Mouse (Mus musculus) CD4-positive, CD25-positive, alpha-beta regulatory T cell, adult 4 months (primary cell): ENCODE data around the gene Snx27. TPM values are rescaled to one million over a fixed set of nuclear protein-coding genes. Genes with fewer than 3 reads are reported as not detected.

ENCODE experiments used
- ATAC-seq: one replicate; pipeline ENCODE4 v1.8.0; 2017
- polyA plus RNA-seq, 2 experiments: library from polyadenylated mRNA; unstranded; fragments of 100-300 nt; shearing (Covaris generic); gene quantifications; one replicate each; pipeline ENCODE4 v1.2.1; 2017

Gene Snx27
- polyA plus RNA-seq, 2 experiments from 2014 or later = 17.1 TPM

DNA sequence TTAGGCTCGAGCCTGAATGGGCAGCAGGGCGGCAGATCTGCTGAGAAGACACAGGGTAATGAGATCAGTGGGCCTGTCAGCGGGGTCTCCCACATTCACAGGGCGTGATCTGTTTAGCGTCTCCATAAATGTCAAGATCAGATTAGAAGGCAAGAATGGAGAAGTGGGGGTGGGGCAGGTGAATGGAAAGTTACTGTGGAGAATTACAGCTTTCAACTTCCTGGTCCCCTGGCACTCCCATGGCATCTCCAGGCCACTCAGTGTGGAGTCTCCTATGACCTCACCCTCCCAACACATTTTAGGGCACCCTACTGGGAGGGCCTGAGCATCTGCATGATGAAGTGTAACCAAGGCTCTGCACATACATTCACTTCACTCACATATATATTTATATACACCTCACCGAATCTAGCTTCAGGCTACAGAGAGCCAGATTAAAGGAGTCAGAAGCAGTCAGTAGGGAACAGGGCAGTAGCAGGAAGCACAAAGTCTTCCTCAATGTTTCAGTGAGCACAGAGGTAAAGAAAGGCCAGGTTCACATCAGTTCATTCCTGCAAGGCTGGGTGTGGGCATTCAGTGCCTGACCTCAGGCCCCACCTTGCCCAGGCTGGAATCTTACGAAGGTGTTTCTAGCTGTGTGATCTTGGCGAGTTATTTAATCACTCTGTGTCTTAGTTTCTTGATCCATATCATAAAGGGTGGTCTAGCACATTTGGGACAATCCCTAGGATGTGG, 106.0 kb downstream of the Snx27 start:
- no peak for ATAC-seq

DNA sequence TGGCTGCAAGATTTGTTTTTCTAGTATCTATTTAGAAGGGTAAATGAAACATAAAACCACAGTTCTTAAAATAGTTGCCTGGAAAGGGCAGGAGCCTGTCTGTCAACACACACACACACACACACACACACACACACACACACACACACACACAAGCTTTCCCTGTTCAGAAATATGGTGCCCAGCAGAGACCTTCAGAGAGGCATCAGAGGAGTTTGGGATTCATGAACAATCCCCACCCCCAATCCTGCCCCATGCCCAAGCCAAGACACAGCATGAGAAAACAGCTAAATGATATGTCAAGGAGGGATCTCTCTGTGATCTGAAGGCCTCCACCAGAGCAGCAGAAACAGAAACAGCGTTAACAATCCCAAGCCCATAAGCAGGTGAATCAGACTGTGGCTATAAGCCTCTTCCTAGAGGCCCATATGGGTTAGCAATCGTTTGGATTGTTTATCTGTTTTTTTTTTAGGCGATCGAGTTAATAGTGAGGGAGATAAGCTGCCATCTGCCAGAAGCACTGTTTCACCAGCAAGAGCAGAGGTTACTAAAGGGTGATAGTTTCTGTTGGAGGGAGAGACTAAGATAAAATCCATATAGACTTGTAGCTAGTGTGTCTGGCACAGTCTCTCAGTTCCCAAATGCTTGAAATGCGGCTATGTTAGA, 108.8 kb downstream of the Snx27 start:
- ATAC-seq = no peak

DNA sequence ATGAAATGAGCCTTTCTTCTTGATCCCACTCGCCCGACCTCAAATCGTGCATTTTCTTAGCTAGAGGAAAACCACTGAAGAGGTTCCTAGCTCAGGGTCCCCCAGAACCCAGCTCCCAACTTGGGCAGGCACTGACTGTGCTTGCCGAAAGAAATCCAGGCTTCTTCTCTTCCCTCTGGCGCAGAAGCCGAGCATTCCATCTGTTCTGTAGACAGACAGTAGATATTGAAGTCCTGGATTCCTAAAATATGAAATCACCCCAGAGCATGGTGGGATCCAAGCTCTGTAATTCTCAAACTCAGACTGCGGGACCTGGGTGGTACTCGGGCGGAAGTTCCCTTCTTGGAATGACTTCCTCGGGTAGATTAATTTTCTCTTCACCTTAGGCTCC, 109.4 kb downstream of the Snx27 start:
- no peak for ATAC-seq

- no peak for ATAC-seq
These were observed 109.9 kb downstream of the Snx27 start for GRCm38 (mm10) chr3:94472447-94473114.

- ATAC-seq = no peak
These were observed 113.6 kb downstream of the Snx27 start for GRCm38 (mm10) chr3:94468931-94469330.

GRCm38 (mm10) chr3:94465632-94466430, 116.7 kb downstream of the Snx27 start:
- no peak for ATAC-seq

GRCm38 (mm10) chr3:94463926-94464578, 118.5 kb downstream of the Snx27 start:
- no peak for ATAC-seq

GRCm38 (mm10) chr3:94459834-94460233, 122.7 kb downstream of the Snx27 start:
- ATAC-seq = no peak

DNA sequence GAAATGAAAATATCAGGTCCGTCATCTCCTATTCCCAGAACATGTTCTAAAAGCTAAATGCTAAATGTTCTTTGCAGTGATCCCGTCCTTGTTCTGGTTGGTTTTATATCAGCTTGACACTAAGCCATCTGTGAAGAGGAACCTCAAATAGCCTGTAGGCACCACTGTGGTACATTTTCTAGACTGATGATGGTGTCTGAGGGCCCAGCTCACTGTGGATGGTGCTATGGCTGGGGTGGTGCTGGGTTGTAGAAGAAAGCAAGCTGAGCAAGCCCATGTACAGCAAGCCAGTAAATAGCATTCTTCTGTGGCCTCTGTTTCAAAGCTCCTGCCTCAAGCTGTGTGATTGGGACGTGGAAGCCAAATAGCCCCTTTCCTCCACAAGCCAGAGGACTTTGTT, 125.5 kb downstream of the Snx27 start:
- ATAC-seq = no peak

DNA sequence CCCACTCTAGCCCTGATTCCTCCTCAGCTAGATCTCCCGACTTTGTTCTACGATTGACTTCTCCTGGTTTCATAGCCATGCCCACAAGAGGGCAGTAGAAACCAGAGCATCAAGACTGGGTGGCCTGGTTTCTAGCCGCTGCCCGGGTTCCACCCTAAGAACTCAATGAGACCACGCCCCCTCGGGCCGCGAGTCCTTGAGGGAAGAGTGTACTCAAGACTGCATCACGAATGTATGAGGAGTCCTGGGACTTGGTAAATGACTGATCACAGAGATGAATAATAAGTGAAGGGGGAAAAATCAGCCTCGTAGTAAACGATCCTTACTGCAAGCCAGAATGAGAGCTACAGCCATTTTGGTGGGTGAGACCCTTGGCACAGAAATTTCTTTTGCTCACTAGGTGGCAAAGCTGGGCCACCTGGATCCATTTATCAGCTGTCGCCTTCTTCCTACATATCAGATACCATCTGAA, 126.0 kb downstream of the Snx27 start:
- peak; percentile 87 for ATAC-seq

DNA sequence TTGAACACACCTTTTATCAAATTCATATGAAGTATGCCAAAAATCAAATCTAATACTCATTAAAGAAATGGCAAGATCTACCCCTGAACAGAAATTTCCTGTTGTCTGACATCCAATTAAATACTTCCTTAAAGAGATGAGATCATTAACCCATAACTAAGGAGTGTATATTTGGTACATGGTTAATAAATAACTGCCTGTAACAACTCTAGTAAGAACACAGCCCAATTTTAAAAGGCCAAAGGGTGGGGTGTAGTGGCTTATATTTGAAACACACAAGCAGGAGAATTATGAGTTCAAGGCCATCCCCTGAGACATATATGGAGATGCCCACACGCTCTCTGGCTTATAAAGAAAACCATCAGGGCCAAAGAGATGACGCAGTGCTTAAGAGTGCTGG, 133.1 kb downstream of the Snx27 start:
- no peak for ATAC-seq

Other genes starting within 250 kb of the Snx27 start
- gene Them5, start 240.6 kb downstream of the Snx27 start, polyA plus RNA-seq = not detected
- not detected for gene C2cd4d, start 220.3 kb downstream of the Snx27 start, polyA plus RNA-seq
- gene Rorc, start 209.9 kb downstream of the Snx27 start, polyA plus RNA-seq = 1 to 10 TPM; 4.4 to 7.4 TPM
- under 1 TPM; 0.40 to 0.48 TPM for gene Lingo4, start 184.2 kb downstream of the Snx27 start, polyA plus RNA-seq
- 10 to 100 TPM; 11.4 to 11.6 TPM for gene Tdrkh, start 169.4 kb downstream of the Snx27 start, polyA plus RNA-seq
- gene Mrpl9, start 139.4 kb downstream of the Snx27 start, polyA plus RNA-seq = 10 to 100 TPM; 47.2 to 47.6 TPM
- gene Oaz3, start 138.8 kb downstream of the Snx27 start, polyA plus RNA-seq = under 1 TPM in 1 of 2 experiments, not detected in 1; 0.94 TPM
- 1 to 10 TPM in 1 of 2 experiments, under 1 TPM in 1; 0.55 to 1.8 TPM for gene Celf3, start 104.4 kb downstream of the Snx27 start, polyA plus RNA-seq
- gene Riiad1, start 102.4 kb downstream of the Snx27 start, polyA plus RNA-seq = 1 to 10 TPM in 1 of 2 experiments, not detected in 1; 1.4 TPM
- not detected for gene Gm10972, start 60.4 kb upstream of the Snx27 start, polyA plus RNA-seq
- 1 to 10 TPM; 2.1 to 6.8 TPM for gene Tuft1, start 76.2 kb upstream of the Snx27 start, polyA plus RNA-seq
- gene Selenbp2, start 110.8 kb upstream of the Snx27 start, polyA plus RNA-seq = not detected
- under 1 TPM in 1 of 2 experiments, not detected in 1; 0.26 TPM for gene Cgn, start 203.8 kb upstream of the Snx27 start, polyA plus RNA-seq